Mouse (Mus musculus) CD4-positive, CD25-positive, alpha-beta regulatory T cell, adult 9 weeks (primary cell): ENCODE results near the gene Olfr211. TPM values are rescaled to one million over a fixed set of nuclear protein-coding genes. Genes with fewer than 3 reads are reported as not detected.

Experiments used
- polyA plus RNA-seq: library from polyadenylated mRNA; unstranded; fragments of 100-300 nt; shearing (Covaris generic); gene quantifications from one replicate; pipeline ENCODE4 v1.2.1, GENCODE M21; 2017

Olfr211 gene
- polyA plus RNA-seq = not detected

DNA sequence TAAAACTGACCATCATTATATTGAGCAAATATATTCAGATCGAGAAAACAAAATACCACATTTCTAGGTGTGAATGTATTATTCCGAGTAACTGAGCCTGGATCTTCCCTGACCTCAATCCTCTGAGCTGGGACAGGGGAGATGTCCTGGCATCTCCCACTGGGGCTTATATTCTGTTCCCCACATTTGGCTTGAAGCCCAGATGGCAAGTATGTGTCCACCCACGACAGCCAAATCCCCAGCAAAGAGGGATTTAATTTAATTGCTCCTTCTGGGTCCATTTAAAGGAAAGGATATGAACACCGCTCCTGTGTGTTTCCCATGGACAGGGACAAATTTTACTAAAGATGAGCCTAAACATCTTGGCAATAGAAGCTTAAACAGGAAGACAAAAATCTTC lies at the start of gene Olfr211:
Gene Olfr211 (plus strand): TSS at position 301 of the 400 bp plus-strand sequence.

DNA sequence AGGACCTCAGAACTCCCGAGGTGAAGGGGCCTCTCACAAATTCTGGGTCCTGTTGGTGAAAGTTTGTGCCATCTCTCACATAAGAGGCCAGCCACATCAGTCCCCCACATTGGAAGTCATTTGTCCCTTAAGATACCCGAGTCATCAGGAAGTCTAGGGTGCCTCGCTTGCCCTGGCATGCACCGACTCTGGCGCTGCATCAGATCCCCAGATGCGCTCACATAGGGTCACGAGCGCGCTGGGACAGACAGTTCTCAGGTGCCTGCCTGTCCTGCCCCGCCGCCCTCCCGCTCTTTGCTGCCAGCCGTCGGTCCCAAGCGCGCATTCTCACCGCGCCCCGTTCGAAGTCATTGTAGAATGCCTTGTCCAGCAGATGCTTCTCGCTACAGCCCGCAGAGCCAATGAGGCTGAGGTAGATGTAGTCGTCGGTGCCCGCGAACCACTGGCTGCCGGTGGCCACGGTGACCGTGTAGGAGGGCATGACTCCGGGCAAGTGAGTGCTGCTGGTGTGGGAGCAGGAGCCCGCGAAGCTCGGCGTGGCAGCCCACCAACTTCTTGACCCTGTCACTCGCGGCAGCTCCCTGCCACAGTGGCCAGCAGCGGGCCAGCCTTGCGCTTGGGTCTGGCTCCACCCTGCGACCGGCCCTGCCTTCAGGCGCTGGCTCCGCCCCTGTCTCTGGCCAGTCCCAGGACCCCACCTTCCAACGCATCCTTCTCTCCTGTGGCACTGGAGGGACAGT lies 28.2 kb upstream of the Olfr211 start, which contains the start of gene Alox5:
Gene Alox5 (minus strand): TSS at position 635 of the 740 bp plus-strand sequence.

DNA sequence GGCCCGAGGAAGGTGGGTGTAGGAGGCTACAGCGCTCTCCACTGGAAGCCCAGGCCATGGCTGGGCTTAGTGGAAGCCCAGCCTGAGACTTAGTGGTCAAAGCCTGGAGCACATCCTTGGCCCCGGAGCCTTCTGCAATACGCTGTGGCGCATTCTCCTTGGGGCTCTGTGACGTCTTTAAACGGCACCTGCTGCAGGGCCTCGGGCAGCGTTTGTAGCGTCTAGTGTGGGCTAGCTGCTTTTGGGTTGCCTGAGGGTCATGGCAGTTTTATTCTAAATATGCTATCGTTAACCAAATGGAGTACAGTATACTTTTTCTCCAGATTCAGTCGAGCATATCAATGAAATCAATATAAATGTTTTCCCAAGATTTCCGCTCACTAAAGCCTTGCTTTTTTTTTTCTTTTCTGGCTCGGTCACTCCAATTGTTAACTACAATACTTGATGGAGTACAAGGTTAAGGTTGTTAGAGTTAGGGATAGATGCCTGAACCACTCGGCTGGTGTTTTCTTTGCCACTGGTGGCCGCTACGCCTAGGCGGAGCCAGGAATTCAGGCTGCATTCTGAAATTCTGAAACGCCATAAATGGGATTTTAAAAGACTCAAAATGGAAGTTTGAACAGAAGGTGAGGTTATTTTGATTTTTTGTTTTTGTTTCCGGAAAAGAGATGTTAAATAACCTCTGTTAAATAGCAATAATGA lies 17.6 kb downstream of the Olfr211 start, which contains the start of gene Olfr212:
Gene Olfr212 (plus strand): TSS at position 215 of the 702 bp plus-strand sequence.

DNA sequence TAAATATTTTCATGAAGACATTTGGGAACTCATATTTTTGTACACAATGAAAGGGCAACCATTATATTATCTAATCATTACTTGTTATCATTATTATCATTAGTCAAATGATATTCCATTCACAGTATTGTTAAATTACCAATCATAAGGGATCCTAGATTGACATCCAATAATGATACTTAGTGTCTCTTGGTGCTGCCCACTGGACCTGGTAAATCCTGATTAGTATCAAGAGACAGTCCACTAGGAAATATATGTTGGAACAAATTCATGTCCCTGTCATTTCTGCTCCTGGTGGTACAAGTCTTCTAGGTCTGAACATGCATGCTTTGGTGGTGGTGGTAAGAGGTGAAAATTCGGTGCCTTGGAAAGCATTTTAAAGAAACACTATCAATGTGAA lies 49.3 kb downstream of the Olfr211 start, which contains the start of gene Olfr213:
Gene Olfr213 (plus strand): TSS at position 301 of the 400 bp plus-strand sequence.

Other genes with a start within 250 kb of the Olfr211 start
- gene Zfand4, start 224.9 kb upstream of the Olfr211 start, polyA plus RNA-seq = 1.9 TPM
- gene March8, start 151.1 kb upstream of the Olfr211 start, polyA plus RNA-seq = 0.45 TPM
- not detected for gene Alox5, start 27.9 kb upstream of the Olfr211 start, polyA plus RNA-seq
- not detected for gene Olfr212, start 17.4 kb downstream of the Olfr211 start, polyA plus RNA-seq
- not detected for gene Olfr213, start 49.4 kb downstream of the Olfr211 start, polyA plus RNA-seq
- gene Gm5580, start 62.0 kb downstream of the Olfr211 start, polyA plus RNA-seq = 0.35 TPM
- gene Olfr214, start 65.1 kb downstream of the Olfr211 start, polyA plus RNA-seq = not detected
- gene Olfr215, start 95.1 kb downstream of the Olfr211 start, polyA plus RNA-seq = not detected
- 45.2 TPM for gene Zfp422, start 139.9 kb downstream of the Olfr211 start, polyA plus RNA-seq
- gene Depp1, start 161.5 kb downstream of the Olfr211 start, polyA plus RNA-seq = not detected
- 1.8 TPM for gene Rassf4, start 184.9 kb downstream of the Olfr211 start, polyA plus RNA-seq
- 0.01 TPM for gene Tmem72, start 227.8 kb downstream of the Olfr211 start, polyA plus RNA-seq